Mouse (Mus musculus) heart, adult 2 months (tissue): Measurements from ENCODE around the gene Furin. TPM values are rescaled to one million over a fixed set of nuclear protein-coding genes. Genes with fewer than 3 reads are reported as not detected.

ENCODE experiments used
- DNase-seq, 2 experiments: peaks; one replicate each; pipeline ENCODE4 v3.0.0; 2021
- H3K27ac ChIP-seq: fragments of 200-600 bp; 2 replicates; pipeline ENCODE4 v1.8.1; 2022
- H3K27me3 ChIP-seq: fragments of 200-500 bp; 2 replicates; pipeline ENCODE4 v1.6.1; 2012; ENCODE audit warnings: mild to moderate bottlenecking, low read length, inconsistent platforms, mixed read lengths; ENCODE audit not compliant: control insufficient read depth, insufficient read depth
- H3K36me3 ChIP-seq: fragments of 200-500 bp; 2 replicates; pipeline ENCODE4 v1.6.1; 2012; ENCODE audit warnings: low read length, inconsistent platforms; ENCODE audit not compliant: control insufficient read depth, insufficient read depth
- H3K4me1 ChIP-seq: fragments of 200-500 bp; 2 replicates; pipeline ENCODE4 v1.6.1; 2011; ENCODE audit warnings: low read length; ENCODE audit not compliant: control insufficient read depth, insufficient read depth
- H3K4me3 ChIP-seq: fragments of 200-600 bp; 2 replicates; pipeline ENCODE4 v1.8.1; 2022
- H3K79me2 ChIP-seq: fragments of 200-500 bp; replicated peaks from 2 replicates; pipeline ENCODE4 v1.6.1; 2012; ENCODE audit warnings: mild to moderate bottlenecking, inconsistent platforms, low read length, moderate library complexity, mixed read lengths; ENCODE audit not compliant: control insufficient read depth, insufficient read depth
- H3K9ac ChIP-seq: fragments of 200-500 bp; 2 replicates; pipeline ENCODE4 v1.6.1; 2012; ENCODE audit warnings: low read depth, mild to moderate bottlenecking, control low read depth, inconsistent platforms, low read length, mixed read lengths
- CTCF ChIP-seq: fragments of 200-600 bp; IDR thresholded peaks from 2 replicates; pipeline ENCODE4 v1.8.1; 2022; ENCODE audit warnings: antibody characterized with exemption, mild to moderate bottlenecking, moderate library complexity
- EP300 ChIP-seq: fragments of 200-500 bp; IDR thresholded peaks from 2 replicates; pipeline ENCODE4 v1.6.1; 2011; ENCODE audit warnings: low read depth, low read length, control low read depth; ENCODE audit not compliant: insufficient read depth
- POLR2A ChIP-seq: fragments of 200-500 bp; IDR thresholded peaks from 2 replicates; pipeline ENCODE4 v1.6.1; 2011; ENCODE audit warnings: mild to moderate bottlenecking, low read depth, low read length, control low read depth; ENCODE audit not compliant: insufficient read depth
- WGBS: fragments of 180-500 bp; shearing (Covaris S2); methylation state at CpG from one replicate; pipeline ENCODE4 v1.1.7; 2018; 5-methylcytosine and 5-hydroxymethylcytosine counted together
- intact Hi-C: fragments of 180-260 bp; cut with DNase I; formaldehyde crosslinking; loops from one replicate; pipeline ENCODE4 v1.15.1; 2025
- polyA plus RNA-seq: library from polyadenylated mRNA; depleted of rRNA; stranded (reverse); fragments of >200 nt; gene quantifications from 2 replicates; pipeline ENCODE4 v1.2.3, GENCODE M21; 2012
- total RNA-seq, 2 experiments: library from RNA; stranded (reverse); gene quantifications; 2 replicates each; pipeline ENCODE4 v1.2.3; 2021

Gene Furin
- total and polyA plus RNA-seq, 3 experiments: 64.9 to 129 (median 108) TPM

DNA sequence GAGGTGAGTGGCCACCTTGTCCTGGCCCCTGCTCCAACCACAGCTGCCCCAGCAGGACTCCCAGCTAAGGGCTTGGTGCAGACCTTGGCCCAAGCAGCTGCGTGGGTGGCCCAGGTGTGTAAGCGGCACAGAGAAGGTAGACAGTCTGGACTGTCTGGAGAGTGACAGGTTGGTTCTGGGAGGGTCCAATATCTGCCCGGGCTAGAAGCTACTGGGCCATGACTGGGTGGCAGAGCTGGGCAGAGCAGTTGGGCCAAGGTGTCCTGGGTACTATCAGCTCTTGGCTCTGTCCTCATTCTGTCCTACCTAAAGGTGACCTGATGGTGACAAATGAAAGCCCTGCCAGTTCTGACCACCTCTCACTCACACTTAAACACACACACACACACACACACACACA, 37.9 kb upstream of the Furin start:
- Histone ChIP-seq H3K36me3 (no peaks in the 10 kb centered on the region), H3K27ac (no peak overlapping the region), H3K79me2 (no peaks in the 10 kb centered on the region), H3K27me3 (no peaks in the 10 kb centered on the region), H3K4me3 (no peak overlapping the region), H3K4me1 (peaks cover 21% of the 10 kb centered on the region), H3K9ac (no peak overlapping the region)
- no peak for DNase-seq
- intact Hi-C loops: no loop called here
- WGBS: 85% methylated on average over 3 of the region's 3 CpGs
- no peak for TF ChIP-seq EP300
- no peak for TF ChIP-seq CTCF
- TF ChIP-seq POLR2A: no peak

DNA sequence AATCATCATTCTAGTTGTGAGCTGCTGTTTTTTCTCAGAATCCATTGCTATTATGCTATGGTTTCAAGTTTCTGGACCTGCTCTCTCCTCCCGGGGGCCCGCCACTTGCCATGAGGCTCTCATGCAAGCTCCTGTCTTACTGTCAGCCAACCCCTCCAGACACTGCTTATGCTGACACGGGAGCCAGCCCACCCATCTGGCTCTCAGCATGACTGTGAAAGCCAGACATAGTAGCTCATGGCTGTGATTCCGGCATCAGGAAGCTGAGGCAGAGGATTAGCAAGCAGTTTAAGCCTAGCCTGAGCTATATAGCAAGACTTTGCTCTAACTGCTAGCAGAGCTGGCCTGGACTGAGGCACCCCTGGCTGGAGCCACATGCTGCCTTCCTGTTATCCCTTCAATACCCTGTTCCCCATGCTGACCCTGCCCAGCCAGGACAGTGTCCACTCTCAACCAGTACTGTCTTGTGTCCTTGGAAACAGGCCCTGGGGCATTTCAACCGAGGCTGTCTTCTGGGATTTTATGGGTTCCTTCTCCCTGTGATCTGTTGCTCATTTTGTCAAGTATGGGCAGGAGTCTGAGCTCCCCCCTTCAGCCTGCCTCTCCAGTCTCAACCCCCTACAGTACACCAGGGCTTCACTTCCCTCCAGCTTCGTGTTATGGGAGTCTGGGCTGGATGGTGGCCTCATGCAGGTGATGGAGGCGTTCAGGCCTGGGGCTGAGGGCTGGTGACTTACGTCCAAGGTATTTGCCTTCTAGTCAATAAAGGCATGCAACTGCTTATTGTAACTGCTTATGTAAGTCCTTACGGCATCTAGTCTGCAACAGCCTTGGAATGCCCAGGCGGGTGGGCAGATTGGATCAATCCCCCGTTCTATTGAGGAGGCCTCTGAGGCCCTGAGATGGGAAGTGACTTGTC, 37.0 kb upstream of the Furin start:
- H3K9ac ChIP-seq: no peak overlapping the region
- intact Hi-C loops: no loop called here
- no peak overlapping the region for H3K27ac ChIP-seq
- WGBS: 77% methylated on average over 11 of the region's 11 CpGs
- no peak for DNase-seq
- peaks cover 21% of the 10 kb centered on the region for H3K4me1 ChIP-seq
- no peak overlapping the region for H3K4me3 ChIP-seq
- H3K79me2 ChIP-seq: no peaks in the 10 kb centered on the region
- TF ChIP-seq POLR2A (no peak), EP300 (no peak), CTCF (no peak)
- H3K27me3 ChIP-seq: no peaks in the 10 kb centered on the region
- no peaks in the 10 kb centered on the region for H3K36me3 ChIP-seq

GRCm38 (mm10) chr7:80440685-80441084, 35.4 kb upstream of the Furin start:
- H3K27ac ChIP-seq: no peak overlapping the region
- intact Hi-C loops: no loop called here
- H3K27me3 ChIP-seq: no peaks in the 10 kb centered on the region
- 68% methylated on average over 4 of the region's 4 CpGs for WGBS
- no peaks in the 10 kb centered on the region for H3K79me2 ChIP-seq
- H3K4me1 ChIP-seq: peaks cover 17% of the 10 kb centered on the region
- no peak for DNase-seq
- TF ChIP-seq POLR2A (no peak), CTCF (no peak), EP300 (no peak)
- H3K36me3 ChIP-seq: no peaks in the 10 kb centered on the region
- no peak overlapping the region for H3K9ac ChIP-seq
- no peak overlapping the region for H3K4me3 ChIP-seq

- peak; percentile 52 to 70 for DNase-seq
- TF ChIP-seq CTCF (no peak), EP300 (no peak), POLR2A (no peak)
- intact Hi-C loops: loop anchor here (5.0 kb wide), 1 partner anchor 37 kb away; no protein-coding TSS in a partner anchor
- WGBS: 73% methylated on average over 10 of the region's 10 CpGs
- no peaks in the 10 kb centered on the region for H3K79me2 ChIP-seq
- no peak overlapping the region for H3K27ac ChIP-seq
- no peak overlapping the region for H3K4me3 ChIP-seq
- no peak overlapping the region for H3K9ac ChIP-seq
- no peaks in the 10 kb centered on the region for H3K27me3 ChIP-seq
- no peaks in the 10 kb centered on the region for H3K36me3 ChIP-seq
- peaks cover 15% of the 10 kb centered on the region for H3K4me1 ChIP-seq
Measured at GRCm38 (mm10) chr7:80439789-80440488, 34.7 kb upstream of the Furin start.

GRCm38 (mm10) chr7:80439032-80439760, 34.0 kb upstream of the Furin start:
- TF ChIP-seq POLR2A: no peak
- no peak for TF ChIP-seq CTCF
- no peak for TF ChIP-seq EP300
- Histone ChIP-seq H3K79me2 (no peaks in the 10 kb centered on the region), H3K4me1 (peaks cover 9% of the 10 kb centered on the region), H3K9ac (no peak overlapping the region), H3K27ac (no peak overlapping the region), H3K36me3 (no peaks in the 10 kb centered on the region), H3K27me3 (no peaks in the 10 kb centered on the region), H3K4me3 (no peak overlapping the region)
- DNase-seq: no peak
- 30% methylated on average over 15 of the region's 15 CpGs for WGBS
- intact Hi-C loops: loop anchor here (5.0 kb wide), 1 partner anchor 38 kb away; no protein-coding TSS in a partner anchor
